Mouse (Mus musculus) hindbrain, embryonic 13.5 days (tissue): ENCODE measurements around the gene Ripply1. TPM values are rescaled to one million over a fixed set of nuclear protein-coding genes. Genes with fewer than 3 reads are reported as not detected.
"Not testable (repeated sequence)": the region's sequence is repeated elsewhere in the genome, so short reads cannot be mapped to it uniquely, and the experiment has no call there.

Experiments used
- ATAC-seq: fragments of 200-750 bp; cut with Nextera tagmentation; 2 replicates; pipeline ENCODE4 v1.8.0; 2017; ENCODE audit warnings: moderate TSS enrichment; ENCODE audit not compliant: low FRiP score
- H3K27ac ChIP-seq: fragments of 300-500 bp; sonication (generic); 2 replicates; pipeline ENCODE4 v1.5.1; 2015; ENCODE audit warnings: inconsistent platforms, mild to moderate bottlenecking, moderate library complexity
- H3K27me3 ChIP-seq: fragments of 300-500 bp; sonication (generic); 2 replicates; pipeline ENCODE4 v1.6.1; 2015; ENCODE audit warnings: mild to moderate bottlenecking, inconsistent platforms
- H3K36me3 ChIP-seq: fragments of 300-500 bp; sonication (generic); 2 replicates; pipeline ENCODE4 v1.6.1; 2015; ENCODE audit warnings: mild to moderate bottlenecking, inconsistent platforms
- H3K4me1 ChIP-seq: fragments of 300-500 bp; sonication (generic); replicated peaks from 2 replicates; pipeline ENCODE4 v1.6.1; 2015; ENCODE audit warnings: inconsistent platforms
- H3K4me2 ChIP-seq: fragments of 300-500 bp; sonication (generic); 2 replicates; pipeline ENCODE4 v1.6.1; 2015; ENCODE audit warnings: inconsistent platforms, mild to moderate bottlenecking, moderate library complexity
- H3K4me3 ChIP-seq: fragments of 300-500 bp; sonication (generic); 2 replicates; pipeline ENCODE4 v1.5.1; 2015; ENCODE audit warnings: mild to moderate bottlenecking, inconsistent platforms
- H3K9ac ChIP-seq: fragments of 300-500 bp; sonication (generic); 2 replicates; pipeline ENCODE4 v1.6.1; 2015; ENCODE audit warnings: mild to moderate bottlenecking, inconsistent platforms
- H3K9me3 ChIP-seq: fragments of 300-500 bp; sonication (generic); 2 replicates; pipeline ENCODE4 v1.6.1; 2016; ENCODE audit warnings: inconsistent platforms
- WGBS: fragments of 180-500 bp; shearing (Covaris S2); methylation state at CpG from one replicate; pipeline ENCODE4 v1.1.7; 2015; 5-methylcytosine and 5-hydroxymethylcytosine counted together
- polyA plus RNA-seq: library from polyadenylated mRNA; unstranded; fragments of >200 nt; fragmentation: Nextera tagmentation; extraction: Ambion mirVana; gene quantifications from 2 replicates; pipeline ENCODE4 v1.2.1, GENCODE M21; 2015

Gene Ripply1
- polyA plus RNA-seq, 1 experiment from 2014 or later: not detected

- Histone ChIP-seq H3K4me3 (no peak overlapping the region), H3K27me3 (peaks cover 33% of the 10 kb centered on the region; the same call in 1 of the 2 replicates), H3K9me3 (no peaks in the 10 kb centered on the region), H3K36me3 (no peaks in the 10 kb centered on the region), H3K4me2 (no peak overlapping the region), H3K9ac (no peak overlapping the region), H3K4me1 (0 out of 2 replicates have a peak, but pooled peaks cover 3% of the 10 kb centered on the region), H3K27ac (no peak overlapping the region)
- ATAC-seq: no peak
- WGBS: 40% methylated on average over 4 of the region's 4 CpGs
Observed at GRCm38 (mm10) chrX:139777357-139777756, 4.8 kb downstream of the Ripply1 start.

DNA sequence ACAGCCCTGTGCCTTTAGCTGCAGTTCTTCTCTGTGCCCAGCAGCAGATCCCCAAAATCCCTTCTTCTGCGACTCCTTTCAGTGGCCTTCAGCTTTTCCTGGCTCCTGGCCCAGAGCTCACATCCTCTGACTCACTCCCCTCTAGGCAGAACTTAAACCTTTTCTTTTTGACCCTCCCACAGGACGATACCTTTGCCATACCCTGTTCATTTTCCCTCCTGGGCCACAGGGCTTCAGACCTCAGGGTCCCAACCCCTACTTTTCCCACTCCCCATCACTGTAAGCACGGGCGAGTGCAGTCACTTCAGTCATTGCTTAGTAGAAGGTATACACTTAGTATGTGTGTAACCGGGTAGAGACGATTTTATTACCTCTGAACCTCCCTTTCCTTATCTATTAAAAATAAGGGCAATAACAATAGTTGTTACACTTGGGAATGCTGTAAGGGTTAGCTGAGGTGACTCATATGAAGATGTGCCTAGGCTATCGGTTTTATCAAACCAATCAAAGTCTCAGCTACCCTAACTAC, 7.0 kb downstream of the Ripply1 start:
- H3K4me1 ChIP-seq: no peaks in the 10 kb centered on the region
- WGBS: 78% methylated on average over 7 of the region's 7 CpGs
- no peak overlapping the region for H3K4me3 ChIP-seq
- no peak overlapping the region for H3K4me2 ChIP-seq
- no peak for ATAC-seq
- no peak overlapping the region for H3K27ac ChIP-seq
- H3K9ac ChIP-seq: no peak overlapping the region
- peaks cover 17% of the 10 kb centered on the region; the same call in 1 of the 2 replicates for H3K27me3 ChIP-seq
- H3K36me3 ChIP-seq: no peaks in the 10 kb centered on the region
- H3K9me3 ChIP-seq: no peaks in the 10 kb centered on the region

DNA sequence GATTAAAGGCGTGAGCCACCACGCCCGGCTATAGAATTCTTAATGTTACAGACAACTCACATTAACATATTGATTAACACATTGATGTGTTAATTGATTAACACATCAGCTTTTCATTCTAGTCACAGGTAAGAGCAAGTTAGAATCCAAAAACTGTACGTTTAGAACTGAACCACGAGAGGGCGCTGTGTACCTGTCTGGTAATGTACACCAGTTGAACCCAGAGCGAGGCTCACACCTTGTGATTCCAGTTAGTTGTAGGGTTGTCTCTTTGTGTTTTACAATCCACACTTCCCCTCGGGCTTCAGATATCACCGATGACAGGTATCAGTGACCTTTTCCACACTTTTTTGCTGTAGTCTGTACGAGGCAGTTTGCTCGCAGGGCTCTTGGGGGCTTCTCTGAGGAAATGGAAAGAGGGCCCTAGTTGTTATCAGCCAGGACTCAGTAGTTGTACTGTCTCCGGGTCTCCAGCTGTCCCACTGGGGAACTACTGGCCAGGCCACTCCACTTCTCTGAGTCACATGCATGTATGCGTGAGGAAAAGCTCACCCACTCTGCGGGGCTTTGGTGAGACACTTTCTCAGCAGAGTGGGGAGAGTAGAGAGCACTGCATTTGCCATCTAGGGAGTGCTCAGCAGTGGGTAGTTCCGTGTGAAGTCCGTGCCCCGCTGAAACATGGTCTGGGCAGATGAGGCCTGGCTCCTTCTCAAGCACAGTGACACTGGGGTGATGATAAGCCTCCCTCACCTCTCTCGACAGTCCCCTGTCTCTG, 7.7 kb downstream of the Ripply1 start:
- H3K36me3 ChIP-seq: no peaks in the 10 kb centered on the region
- H3K9me3 ChIP-seq: no peaks in the 10 kb centered on the region
- no peak overlapping the region for H3K27ac ChIP-seq
- WGBS: 33% methylated on average over 18 of the region's 18 CpGs
- H3K4me2 ChIP-seq: no peak overlapping the region
- no peak overlapping the region for H3K4me3 ChIP-seq
- no peaks in the 10 kb centered on the region for H3K4me1 ChIP-seq
- H3K27me3 ChIP-seq: peaks cover 16% of the 10 kb centered on the region; the same call in 1 of the 2 replicates
- H3K9ac ChIP-seq: no peak overlapping the region
- ATAC-seq: no peak

DNA sequence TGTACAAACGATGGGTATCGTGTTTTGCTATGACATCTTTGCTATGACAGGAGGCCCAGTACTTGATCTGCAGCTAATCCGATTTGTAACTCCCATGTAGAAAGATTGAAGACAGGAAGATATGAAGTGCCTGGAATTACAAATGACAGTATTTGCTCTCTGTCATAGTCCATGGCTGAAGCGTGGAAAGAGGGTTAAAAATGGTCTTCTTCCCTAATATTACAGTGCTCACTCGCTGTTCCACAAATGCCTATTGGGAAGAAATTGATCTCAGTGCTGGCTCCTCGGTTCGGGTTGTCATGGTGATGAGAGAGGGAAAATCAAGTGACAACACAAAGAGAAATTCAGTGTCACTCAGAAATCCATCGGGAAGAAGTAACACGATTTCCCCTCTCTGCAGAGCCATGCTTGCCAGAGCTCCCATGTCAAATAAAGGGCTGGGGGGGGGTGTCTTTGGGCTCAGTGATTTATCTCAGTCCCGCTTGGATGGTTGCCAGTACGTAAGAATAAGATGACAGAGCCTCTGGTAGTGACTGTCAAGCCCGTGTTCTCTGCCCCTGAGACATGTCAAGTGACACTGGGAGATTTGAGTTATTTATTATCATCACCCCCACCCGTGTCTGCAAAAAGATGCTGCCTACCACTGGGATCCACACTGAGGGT, 12.0 kb downstream of the Ripply1 start:
- peaks cover 6% of the 10 kb centered on the region; the same call in 1 of the 2 replicates for H3K27me3 ChIP-seq
- H3K27ac ChIP-seq: no peak overlapping the region
- no peak overlapping the region for H3K9ac ChIP-seq
- peak; percentile 71 for ATAC-seq
- no peak overlapping the region for H3K4me3 ChIP-seq
- no peaks in the 10 kb centered on the region for H3K36me3 ChIP-seq
- no peaks in the 10 kb centered on the region for H3K4me1 ChIP-seq
- WGBS: 52% methylated on average over 13 of the region's 13 CpGs
- no peak overlapping the region for H3K4me2 ChIP-seq
- H3K9me3 ChIP-seq: no peaks in the 10 kb centered on the region

- Histone ChIP-seq H3K27ac (no peak overlapping the region), H3K4me3 (no peak overlapping the region), H3K4me2 (no peak overlapping the region), H3K9ac (no peak overlapping the region), H3K27me3 (no peaks in the 10 kb centered on the region), H3K36me3 (no peaks in the 10 kb centered on the region), H3K9me3 (no peaks in the 10 kb centered on the region), H3K4me1 (no peaks in the 10 kb centered on the region)
- no peak for ATAC-seq
- 82% methylated on average over 2 of the region's 2 CpGs for WGBS
Observed at GRCm38 (mm10) chrX:139762546-139762945, 19.6 kb downstream of the Ripply1 start.

- not testable (repeated sequence) for H3K4me3 ChIP-seq, H3K27ac ChIP-seq, H3K4me1 ChIP-seq, H3K36me3 ChIP-seq, H3K27me3 ChIP-seq, H3K9ac ChIP-seq, ATAC-seq, H3K4me2 ChIP-seq, H3K9me3 ChIP-seq
- 86% methylated on average over 3 of the region's 3 CpGs for WGBS
Observed at GRCm38 (mm10) chrX:139758634-139759033, 23.5 kb downstream of the Ripply1 start.

DNA sequence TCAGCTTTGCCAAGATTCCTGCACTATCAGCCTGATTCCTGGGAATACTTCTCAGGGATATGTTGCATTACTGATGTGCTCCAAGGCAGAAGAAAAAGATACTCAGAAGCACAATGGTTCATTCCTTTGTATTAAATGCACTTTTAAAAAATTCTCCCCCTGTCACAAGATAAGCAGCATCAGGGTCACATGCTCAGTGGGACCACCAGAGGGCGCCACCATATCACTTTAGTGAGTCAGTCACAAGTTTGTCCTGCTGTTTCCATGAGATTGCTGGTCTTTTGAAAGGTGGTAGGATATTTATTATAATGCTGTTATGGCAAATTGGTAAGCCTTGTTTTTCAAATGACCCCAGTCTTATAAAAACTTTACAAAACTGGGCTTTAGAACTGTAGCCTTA, 30.3 kb downstream of the Ripply1 start:
- Histone ChIP-seq H3K27ac (no peak overlapping the region), H3K9ac (no peak overlapping the region), H3K9me3 (no peaks in the 10 kb centered on the region), H3K4me3 (no peak overlapping the region), H3K27me3 (0 out of 2 replicates have a peak, but pooled peaks cover 3% of the 10 kb centered on the region), H3K4me1 (no peaks in the 10 kb centered on the region), H3K36me3 (no peaks in the 10 kb centered on the region), H3K4me2 (no peak overlapping the region)
- 0% methylated on average over 1 of the region's 1 CpGs for WGBS
- no peak for ATAC-seq

DNA sequence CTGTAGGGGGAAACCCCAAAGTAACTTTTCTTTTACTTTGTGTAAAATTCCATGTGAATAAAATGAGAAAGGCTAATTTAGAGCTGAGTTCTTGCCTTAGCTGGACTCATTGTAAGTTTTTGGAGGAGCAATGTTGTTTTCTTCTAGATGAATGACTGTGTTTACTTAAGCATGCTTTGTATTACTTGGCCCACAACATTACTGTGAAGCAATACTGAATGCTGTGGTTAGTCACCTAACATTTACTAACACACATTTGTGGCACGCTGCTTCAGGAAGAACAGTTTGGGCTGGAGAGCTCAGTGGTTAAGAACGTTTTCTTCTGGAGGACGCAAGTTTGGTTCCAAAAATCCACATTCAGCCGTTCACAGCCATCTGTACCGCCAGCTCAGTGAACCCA, 45.1 kb downstream of the Ripply1 start:
- Histone ChIP-seq H3K27ac (no peak overlapping the region), H3K36me3 (no peaks in the 10 kb centered on the region), H3K4me2 (no peak overlapping the region), H3K27me3 (peaks cover 3% of the 10 kb centered on the region; the same call in 1 of the 2 replicates), H3K4me3 (no peak overlapping the region), H3K9me3 (no peaks in the 10 kb centered on the region), H3K4me1 (no peaks in the 10 kb centered on the region), H3K9ac (no peak overlapping the region)
- ATAC-seq: no peak
- WGBS: 84% methylated on average over 5 of the region's 5 CpGs

- H3K4me3 ChIP-seq: no peak overlapping the region
- H3K27ac ChIP-seq: no peak overlapping the region
- H3K4me2 ChIP-seq: no peak overlapping the region
- H3K36me3 ChIP-seq: no peaks in the 10 kb centered on the region
- no peaks in the 10 kb centered on the region for H3K9me3 ChIP-seq
- WGBS: 91% methylated on average over 3 of the region's 3 CpGs
- no peak for ATAC-seq
- H3K27me3 ChIP-seq: peaks cover 2% of the 10 kb centered on the region; the same call in 1 of the 2 replicates
- no peak overlapping the region for H3K9ac ChIP-seq
- no peaks in the 10 kb centered on the region for H3K4me1 ChIP-seq
Observed at GRCm38 (mm10) chrX:139730541-139730940, 51.6 kb downstream of the Ripply1 start.

Other genes starting within 250 kb of the Ripply1 start
- gene Rnf128, start 219.0 kb downstream of the Ripply1 start, polyA plus RNA-seq: 2.1 and 2.4 TPM in 2 replicates
- gene Tbc1d8b, start 97.4 kb downstream of the Ripply1 start, polyA plus RNA-seq: 0.73 and 0.82 TPM in 2 replicates
- 0.25 TPM in 1 of 2 replicates, not detected in the other for gene Gm15013, start 67.9 kb downstream of the Ripply1 start, polyA plus RNA-seq
- gene Cldn2, start 18.5 kb upstream of the Ripply1 start, polyA plus RNA-seq: 0.91 and 1.3 TPM in 2 replicates
- gene Morc4, start 89.3 kb upstream of the Ripply1 start, polyA plus RNA-seq: 4.4 and 4.6 TPM in 2 replicates
- gene Rbm41, start 216.2 kb upstream of the Ripply1 start, polyA plus RNA-seq: 5.6 and 6.0 TPM in 2 replicates